Mouse (Mus musculus) mouse trophoblast stem cell (cell line): Measurements from ENCODE around the gene Vpreb3.

ENCODE experiments used
- in situ Hi-C, 2 experiments: fragments of 300-500 bp; cut with MseI, MboI; formaldehyde crosslinking; loops; 2 replicates in 1 of 2; 3 replicates in 1 of 2; pipeline ENCODE4 v1.15.1; 2025

The Vpreb3 gene

DNA sequence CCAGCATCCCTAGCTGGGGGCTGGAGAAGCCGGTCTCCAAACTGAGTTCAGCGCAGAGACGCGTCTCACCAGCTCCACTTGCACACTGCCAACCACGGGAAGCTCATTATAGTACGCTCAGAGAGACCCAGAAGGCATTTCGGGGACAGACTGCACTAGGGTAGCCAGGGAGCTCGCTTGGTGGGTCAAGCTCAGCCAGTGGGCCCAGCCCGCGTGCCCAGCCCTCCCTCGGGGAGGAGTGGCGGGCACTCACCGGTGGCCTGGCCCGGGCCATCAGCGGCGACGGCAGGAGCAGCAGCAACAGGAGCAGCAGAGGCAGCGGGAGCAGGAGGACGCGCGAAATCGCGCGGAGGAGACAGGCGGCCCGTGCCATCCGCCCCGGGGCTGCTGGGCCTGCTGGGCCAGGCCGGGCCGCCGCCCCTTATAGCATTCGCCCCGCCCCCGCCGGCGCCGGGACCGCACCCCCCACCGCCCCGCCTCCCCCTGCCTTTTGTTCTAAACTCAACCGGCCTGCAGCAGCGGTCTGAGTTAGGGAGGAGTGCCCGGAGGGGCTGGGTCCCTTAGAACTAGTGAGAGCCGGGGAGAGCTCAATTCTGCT, 10.7 kb upstream of the Vpreb3 start:
- in situ Hi-C loops = loop anchor here in 1 of 2 experiments (10.0 kb wide), 1 partner anchor 167 kb away; the partner anchor contains the start of gene Cabin1

DNA sequence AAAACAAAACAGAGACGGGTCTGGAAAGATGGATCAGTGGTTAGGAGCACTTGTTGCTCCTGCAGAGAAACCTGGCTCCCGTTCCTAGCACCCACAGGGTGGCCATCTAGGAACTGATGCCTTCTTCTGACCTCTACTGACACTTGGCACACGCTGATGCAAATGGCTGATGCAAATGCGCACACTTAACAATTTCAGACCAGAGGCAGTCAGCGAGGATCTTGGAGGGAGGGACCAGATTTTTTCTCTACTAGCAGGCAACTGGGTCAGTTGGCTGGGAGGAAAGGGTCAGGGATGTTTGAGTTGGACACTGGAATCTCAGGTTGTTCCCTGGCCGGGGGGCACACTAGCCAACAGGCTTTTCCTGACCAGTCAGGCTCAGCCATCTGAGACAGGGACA, 10.0 kb upstream of the Vpreb3 start, which contains the start of gene Chchd10:
Chchd10 (plus strand) TSS at position 240 of the 400 bp plus-strand sequence.
- in situ Hi-C loops = loop anchor here in 1 of 2 experiments (10.0 kb wide), 1 partner anchor 168 kb away; the partner anchor contains the start of gene Cabin1

DNA sequence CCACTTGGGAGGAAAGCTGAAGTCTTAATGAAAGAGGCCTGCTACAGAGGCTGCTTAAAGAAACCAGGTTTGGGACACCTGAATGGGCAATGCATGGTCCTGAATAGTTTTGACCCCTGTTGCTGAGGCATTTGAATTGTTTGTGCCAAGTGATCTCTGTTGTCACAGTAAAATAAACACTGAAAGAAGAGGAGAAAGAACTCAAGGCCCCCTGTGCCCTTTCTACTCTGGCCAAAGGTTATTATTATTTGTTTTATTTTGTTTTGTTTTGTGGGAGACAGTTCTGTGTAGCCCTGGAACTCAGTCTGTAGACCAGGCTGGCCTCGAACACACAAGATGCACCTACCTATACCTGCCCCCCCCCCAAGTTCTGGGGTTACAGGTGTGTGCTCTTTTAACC, 7.9 kb upstream of the Vpreb3 start:
- in situ Hi-C loops = loop anchor here in 1 of 2 experiments (10.0 kb wide), 1 partner anchor 170 kb away; the partner anchor contains the start of gene Cabin1

DNA sequence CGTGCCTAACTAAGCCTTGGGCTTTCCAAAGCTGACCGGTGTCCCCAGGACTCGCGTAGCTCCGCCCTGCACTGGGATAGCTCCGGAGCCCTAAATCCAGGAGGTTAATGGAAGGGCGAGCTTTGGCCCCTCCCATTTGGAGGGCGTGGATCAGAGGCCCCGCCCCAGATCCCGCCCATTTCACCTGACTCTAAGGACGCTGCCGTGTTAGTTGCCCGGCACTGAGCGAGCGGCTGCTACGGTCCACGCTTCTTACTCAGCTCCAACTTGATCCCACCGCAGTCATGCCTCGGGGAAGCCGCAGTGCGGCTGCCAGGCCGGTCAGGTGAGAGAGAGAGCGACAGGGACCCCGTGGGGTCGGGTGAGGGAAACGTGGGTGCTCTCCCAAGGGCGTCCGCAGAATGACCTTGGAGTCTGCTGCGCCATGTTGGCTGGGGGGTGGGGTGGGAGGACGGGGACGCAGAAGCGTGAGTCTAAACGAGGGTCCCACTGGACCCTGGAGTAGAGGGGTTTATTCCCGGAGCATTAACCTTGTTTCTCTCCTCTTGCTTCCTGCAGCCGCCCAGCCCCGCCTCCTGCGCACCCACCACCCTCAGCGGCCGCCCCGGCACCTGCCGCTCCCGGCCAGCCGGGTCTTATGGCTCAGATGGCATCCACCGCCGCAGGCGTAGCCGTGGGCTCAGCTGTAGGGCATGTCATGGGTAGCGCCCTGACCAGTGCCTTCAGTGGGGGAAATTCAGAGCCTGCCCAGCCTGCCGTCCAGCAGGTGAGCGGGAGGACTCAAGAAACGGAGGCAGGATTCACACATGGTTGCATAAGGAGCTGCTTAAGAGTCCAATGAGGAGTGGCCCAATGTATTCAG, 6.9 kb upstream of the Vpreb3 start, which contains the start of gene Mmp11:
Mmp11 (minus strand) TSS at position 817 of the 862 bp plus-strand sequence.
- in situ Hi-C loops = loop anchor here in 1 of 2 experiments (10.0 kb wide), 1 partner anchor 171 kb away; the partner anchor contains the start of gene Cabin1

DNA sequence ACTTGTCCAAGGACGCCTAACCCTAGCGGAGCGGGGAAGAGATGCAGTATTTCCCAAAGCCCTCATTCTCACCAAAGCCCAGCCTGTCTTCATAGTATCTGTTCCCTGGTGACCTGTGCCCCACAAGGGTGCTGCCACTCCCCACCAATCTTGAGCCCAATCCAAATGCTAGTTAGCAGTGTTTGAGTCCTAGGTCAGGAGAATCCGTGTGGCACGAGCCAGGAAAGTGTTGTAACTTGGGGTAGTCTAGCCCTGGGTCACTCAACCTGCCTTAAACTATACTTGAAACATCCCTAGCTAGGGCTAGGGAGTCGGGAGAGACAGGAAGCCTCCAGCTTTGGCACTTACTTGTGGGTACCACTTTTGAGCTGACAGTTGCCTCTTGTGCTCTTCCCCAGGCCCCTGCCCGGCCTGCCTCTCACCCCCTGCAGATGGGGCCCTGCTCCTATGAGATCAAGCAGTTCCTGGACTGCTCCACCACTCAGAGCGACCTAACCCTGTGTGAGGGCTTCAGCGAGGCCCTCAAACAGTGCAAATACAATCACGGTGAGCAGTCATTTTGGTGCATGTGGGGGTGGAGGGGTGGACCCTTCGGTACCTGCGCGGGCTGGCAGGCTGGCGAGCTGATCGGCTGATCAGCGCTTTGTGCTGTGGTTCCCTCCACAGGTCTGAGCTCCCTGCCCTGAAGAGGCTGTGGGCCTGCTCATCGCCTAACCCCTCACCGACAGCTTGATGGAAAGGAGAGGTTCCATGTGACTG, 5.8 kb upstream of the Vpreb3 start:
- in situ Hi-C loops = loop anchor here in 1 of 2 experiments (10.0 kb wide), 1 partner anchor 172 kb away; the partner anchor contains the start of gene Cabin1

DNA sequence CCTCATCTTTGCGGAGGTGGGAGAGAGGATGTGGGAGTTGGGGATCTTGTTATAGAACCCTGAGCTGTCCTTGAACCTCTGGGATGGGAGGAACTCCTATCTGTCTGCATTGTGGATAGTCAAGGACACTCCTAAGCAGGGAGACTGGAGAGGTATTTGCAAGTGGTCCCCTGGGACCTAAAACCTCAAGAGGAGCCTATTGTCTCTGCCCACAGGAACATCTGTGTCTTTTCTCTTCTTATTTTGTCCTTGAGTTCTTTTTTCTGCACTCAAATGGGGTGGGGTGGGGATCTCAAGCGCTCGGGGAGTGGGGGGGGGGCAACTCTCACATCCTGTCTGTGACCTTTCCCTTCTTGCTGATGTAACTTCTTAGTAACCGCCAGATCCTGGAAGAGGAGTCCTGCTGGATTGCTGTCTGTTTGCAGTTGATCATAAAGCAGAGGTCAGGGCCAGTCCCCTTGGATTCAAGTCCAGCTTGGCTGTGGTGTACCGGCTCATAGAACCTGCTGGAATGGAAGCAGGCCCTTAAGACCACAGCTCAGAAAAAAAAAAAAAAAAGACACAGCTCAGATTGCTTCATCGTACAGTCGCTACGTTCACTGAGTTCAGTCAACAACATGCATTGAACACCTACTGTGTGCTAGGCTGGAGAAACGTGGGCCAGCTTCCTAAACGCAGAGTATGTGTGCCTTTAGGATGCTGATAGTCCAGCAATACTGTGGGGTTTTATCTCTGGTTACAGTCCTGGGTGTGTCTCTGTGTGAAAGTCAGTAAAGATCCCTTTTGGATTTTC, 4.8 kb upstream of the Vpreb3 start:
- in situ Hi-C loops = loop anchor here in 1 of 2 experiments (10.0 kb wide), 1 partner anchor 173 kb away; the partner anchor contains the start of gene Cabin1

DNA sequence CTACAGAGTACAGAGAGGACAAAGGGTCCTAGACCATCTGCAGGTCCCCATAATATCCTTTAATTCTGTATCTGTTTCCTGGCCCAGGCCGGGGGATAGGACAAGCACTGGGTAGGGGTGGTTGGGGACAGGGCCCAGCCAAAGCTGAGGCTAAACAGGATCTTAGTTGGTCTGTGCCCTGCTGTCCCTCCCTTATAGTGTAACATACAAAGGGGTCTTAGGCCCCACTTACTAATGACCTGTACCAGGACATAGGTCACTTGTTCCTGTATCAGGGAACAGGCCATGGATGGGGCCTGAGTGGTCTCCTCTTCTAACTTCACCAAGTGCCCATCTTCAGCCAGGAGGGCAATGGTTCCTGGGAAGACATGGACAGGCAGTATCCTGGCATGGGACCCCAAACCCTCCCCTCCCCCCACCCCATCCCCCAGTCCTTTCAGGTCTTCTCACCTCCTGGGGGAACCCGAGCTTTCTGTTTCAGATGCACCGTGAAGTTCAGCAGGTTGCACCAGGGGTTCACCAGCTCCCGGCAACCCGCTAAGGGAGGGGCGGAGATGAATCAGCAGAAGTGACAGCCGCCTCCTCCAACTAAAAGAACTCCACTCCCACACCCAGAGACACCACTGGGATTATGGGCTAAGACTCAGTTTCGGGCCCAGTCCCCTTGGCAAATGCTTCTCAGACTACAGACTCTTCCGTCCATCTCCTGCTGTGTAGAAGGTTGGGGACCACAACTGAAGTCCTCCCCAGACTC, 3.2 kb upstream of the Vpreb3 start:
- in situ Hi-C loops = loop anchor here in 1 of 2 experiments (10.0 kb wide), 1 partner anchor 175 kb away; the partner anchor contains the start of gene Cabin1

DNA sequence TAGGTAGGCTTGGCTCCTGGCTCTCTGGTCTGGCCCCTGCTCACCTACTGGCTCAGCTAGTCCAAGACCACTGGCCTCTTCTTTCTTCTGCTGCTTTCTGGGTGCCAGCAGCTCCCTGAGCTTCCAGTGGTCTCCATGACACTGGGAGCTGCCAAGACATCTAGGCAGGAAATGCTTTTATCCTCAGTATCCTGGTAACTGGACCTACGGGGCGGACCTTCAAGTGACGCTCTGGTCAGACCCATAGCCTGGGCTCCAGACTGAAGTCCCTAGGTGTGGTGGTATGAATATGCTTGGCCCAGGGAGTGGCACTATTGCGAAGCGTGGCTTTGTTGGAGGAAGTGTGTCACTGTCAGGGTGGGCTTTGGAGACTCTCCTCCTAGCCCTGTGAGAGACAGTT, 2.3 kb upstream of the Vpreb3 start, which contains the start of gene Gm867:
Gm867 (minus strand) TSS at position 153 of the 400 bp plus-strand sequence.
- in situ Hi-C loops = no loop called here

DNA sequence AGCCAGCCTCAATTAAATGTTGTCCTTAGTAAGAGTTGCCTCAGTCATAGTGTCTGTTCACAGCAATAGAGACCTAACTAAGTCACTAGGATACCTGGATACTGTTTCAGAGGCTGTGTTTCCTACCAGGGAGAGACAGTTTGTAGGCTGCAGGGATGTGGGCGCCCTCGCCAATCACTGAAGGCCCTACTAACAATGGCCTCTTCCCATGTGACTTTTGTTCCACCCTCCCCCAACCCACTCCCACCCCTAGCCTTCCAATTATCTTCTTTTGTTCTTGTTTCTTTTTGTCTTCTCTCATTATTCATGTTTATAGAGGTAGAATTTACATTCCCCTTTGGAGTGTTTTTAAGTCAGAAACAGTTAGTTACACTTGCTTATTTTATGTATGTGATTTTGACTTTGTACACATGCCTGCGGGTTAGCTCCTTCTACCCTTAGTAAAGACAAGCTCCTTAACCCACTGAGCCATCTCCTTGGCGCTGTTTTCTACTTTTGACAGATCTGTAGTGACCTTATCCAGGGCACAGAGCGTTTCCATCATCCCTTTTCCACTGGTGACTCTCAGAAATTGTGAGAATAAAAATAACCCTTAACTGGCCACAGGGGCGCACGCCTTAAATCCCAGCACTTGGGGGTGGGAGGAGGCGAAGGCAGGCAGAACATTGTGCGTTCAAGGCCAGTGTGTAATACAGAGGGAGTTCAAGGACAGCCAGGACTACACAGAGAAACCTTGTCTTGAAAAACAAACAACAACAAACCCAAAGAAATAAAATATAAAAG, 1.6 kb upstream of the Vpreb3 start:
- in situ Hi-C loops = no loop called here

DNA sequence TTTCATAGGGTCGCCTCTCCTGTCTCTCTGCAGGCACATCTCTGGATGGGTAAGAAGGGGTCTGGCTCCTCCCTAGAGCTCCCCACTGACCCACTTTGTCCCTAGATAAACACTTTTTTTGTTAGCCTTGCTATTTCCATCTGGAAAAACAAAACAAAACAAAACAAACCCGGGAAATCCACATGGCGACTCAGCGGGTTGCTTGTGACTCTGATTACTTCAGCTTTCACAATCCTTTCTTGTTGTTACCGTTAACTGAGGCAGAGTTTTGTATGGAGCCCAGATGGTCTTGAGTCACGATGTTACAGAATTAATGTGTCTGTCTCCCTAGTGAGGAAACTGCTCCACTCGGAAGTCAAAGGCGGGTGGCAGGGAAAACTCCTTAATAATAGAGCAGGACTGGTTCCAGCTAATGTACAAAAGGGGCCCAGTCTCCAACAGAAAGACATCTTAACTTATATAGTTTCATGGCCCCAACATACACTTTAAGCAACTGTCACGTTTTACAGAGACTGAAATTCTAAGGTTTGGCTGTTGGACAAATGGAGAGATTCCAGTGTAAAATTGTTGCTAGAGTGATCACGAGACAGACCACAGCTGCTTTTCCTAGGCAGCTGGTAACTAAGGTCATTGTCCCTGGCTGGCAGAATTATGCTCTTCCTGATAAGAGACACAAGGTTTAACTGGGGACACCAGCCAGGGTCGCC, 1.4 kb downstream of the Vpreb3 start:
- in situ Hi-C loops = no loop called here

DNA sequence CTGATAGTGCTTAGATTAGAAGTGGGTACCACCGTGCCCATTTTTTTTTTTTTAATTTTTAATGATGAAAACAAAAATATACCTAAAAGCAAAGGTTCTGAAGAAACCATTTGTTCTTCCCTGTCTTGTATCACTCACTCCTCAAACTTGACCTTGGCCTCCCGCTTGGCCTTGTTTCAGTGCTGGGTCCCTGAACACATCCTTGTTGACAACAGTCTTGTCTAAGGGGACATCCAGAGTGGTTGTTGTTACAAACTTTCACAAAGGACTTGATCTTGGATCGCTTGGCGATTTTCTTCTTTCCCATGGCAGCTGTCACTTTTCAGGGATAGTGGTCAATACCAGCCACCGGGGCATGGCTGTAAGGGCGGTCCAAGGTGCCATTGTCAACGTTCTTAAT, 2.4 kb downstream of the Vpreb3 start:
- in situ Hi-C loops = no loop called here

DNA sequence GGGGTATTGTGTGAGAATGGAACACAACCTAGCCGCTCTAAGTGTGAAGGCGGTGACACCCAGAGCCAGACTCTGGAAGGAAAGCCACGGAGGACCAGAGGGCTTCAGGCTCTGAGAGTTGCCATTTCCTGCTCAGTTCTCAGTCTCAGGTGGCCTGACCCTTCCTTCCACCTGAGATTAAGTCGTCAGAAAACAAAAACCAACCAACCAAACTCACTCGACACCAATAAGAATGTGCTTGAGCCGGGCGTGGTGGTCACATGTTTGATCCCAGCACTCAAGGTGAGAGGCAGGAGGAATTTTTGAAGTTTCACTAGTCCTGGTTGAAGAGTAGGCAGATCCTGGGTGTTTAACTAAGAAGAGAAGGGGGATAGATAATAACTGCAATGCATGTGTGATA, 3.0 kb downstream of the Vpreb3 start:
- in situ Hi-C loops = no loop called here

DNA sequence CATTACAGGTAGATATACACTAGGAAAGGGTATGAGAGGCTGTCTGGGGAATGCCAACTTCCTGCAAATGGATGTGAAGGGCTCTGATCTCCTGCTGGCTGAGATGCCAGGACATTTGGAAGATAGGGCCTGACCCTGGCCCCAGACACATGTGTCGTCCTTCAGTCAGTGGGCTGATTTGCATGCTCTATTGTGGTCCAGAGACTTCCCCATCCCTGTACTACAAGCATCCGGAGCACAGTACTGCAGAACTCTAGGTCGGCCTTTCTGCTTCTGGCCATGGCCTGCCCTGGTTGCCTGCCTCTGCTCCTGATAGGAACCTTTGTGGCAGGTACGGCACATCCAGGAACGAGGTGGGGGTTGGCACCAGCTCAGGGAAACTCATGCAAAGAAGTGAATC, 5.2 kb downstream of the Vpreb3 start:
- in situ Hi-C loops = no loop called here

DNA sequence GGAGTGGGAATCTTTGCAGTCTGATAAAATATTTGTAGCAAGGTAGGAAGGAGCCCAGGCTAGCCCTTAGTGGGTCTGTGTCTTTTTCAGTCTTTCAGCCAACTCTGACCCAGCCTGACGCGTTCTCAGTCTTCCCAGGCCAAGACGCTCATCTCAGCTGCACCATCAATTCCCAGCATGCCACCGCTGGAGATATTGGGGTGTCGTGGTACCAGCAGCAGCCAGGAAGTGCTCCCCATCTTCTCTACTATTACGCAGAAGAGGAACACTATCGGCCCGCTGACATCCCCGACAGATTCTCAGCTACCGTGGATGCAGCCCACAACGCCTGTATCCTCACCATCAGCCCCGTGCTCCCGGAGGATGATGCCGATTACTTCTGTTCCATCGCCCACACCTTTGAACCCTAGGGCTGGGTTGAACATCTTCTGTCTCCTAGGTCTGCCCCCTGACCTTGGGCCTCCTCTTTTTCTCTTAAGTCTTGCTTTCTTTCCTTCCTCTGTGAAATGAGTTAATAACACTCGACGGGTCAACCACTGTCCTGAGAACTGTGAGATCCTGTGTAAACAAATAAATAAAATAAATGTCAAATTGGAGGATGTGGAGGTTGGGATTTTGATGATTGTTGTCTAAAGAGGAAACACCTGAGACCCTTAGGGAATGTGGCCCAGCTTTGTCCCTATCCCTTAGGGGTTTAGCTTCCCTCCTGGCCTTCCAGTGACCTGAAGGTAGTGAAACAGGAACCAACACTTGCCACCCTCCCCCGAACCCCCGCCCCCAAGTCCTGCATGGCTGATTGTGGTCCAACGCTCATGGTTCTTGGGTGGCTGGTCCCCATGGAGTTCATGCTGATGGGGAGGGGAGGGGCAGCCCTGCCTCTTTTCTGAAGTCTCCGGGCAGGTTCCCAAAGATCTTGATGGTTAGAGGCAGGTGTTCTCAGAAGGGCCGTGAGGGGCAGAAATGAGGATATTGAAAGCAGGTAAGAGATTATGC, 6.5 kb downstream of the Vpreb3 start:
- in situ Hi-C loops = loop anchor here in 1 of 2 experiments (5.0 to 10.0 kb wide), 2 partner anchors 67 to 205 kb away; no protein-coding TSS in a partner anchor

DNA sequence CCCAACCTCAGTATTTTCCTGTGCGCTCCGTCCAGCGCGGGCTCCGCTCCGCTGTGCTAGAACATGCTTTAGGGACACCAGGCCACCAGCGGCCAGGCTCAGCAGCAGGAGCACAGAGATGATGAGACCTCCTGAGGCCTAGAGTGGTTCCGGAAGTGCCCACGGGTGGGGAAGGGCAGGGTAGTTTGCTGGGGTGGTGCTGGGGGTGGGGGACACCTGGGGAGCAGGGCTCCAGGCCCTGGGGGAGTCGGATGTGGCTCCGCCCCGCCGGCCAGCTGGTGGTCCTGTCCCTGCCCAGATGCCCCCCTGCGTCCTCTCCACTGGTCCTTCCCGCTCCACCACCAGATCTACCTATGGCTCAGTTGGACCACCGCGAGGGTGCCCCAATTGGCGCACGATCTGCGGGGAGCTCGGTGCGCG, 7.9 kb downstream of the Vpreb3 start:
- in situ Hi-C loops = loop anchor here in 1 of 2 experiments (5.0 to 10.0 kb wide), 2 partner anchors 68 to 206 kb away; no protein-coding TSS in a partner anchor

DNA sequence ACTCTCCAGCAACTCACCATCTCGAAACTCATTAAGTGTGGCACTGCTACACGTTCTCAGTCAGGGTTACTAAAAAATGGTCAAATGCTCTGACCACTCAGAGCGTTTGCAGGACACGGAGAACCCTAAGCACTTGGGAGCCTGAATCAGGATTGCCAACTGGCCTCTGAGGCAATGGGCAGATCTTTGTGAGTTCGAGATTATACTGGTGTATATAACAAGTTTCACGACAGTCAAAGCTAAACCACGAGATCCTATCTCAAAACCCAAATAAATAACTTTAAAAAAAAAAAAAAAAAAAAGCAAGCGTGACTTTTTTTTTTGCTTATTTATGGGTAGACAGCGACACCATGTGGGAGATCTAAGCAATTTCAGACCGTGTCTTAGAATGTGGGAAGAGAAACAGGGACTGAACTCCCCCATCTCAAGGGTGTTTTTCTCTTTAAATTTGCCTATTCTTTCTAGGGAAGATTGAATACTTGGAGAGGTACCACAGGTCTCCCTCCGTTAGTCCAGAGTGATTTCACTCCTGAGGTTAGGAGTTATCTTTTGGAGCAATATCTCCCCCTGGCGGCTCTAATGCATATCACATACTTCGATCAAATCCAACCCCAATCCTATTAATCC, 8.7 kb downstream of the Vpreb3 start:
- in situ Hi-C loops = loop anchor here in 1 of 2 experiments (5.0 to 10.0 kb wide), 2 partner anchors 69 to 207 kb away; no protein-coding TSS in a partner anchor
